Mouse (Mus musculus): ENCODE results near the gene Frmd5. TPM values are rescaled to one million over a fixed set of nuclear protein-coding genes. Genes with fewer than 3 reads are reported as not detected.

Frmd5 gene
- polyA plus RNA-seq, 1 experiment from 2014 or later: 1.5 TPM

DNA sequence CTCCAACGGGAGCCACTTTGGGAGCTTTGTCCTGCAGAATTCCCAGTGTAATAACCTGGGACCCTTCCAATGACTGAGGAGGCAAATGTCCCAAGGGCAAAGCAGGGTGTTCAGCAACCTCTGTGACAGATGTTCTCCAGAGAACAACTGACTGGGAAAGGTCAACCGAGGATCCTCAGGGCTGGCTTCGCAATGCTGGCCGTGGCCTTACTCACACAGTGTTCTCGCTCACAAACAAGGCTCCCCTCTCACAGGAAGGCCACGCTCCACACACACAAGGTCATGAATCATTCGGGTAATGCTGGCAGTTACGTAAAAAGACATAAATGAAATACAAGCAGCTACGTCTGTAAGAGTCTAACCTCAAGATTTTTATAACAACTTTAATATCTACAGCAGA lies 46.2 kb downstream of the Frmd5 start:
- TF ChIP-seq EP300 (optimal IDR thresholded peaks at IDR 0.05): no peak
- no peak for TF ChIP-seq CTCF (IDR thresholded peaks at IDR 0.05; ENCODE audit: low read depth)
- no peak overlapping the region for H3K9ac ChIP-seq (ENCODE audit: low read length)
- 80% methylated on average over 9 of the region's 9 CpGs for WGBS
- H3K9me3 ChIP-seq (ENCODE audit: control insufficient read depth, low read length): no peaks in the 10 kb centered on the region
- no peaks in the 10 kb centered on the region for H3K36me3 ChIP-seq (ENCODE audit: control insufficient read depth, insufficient read depth, low read length)
- no peak overlapping the region for H3K4me3 ChIP-seq (ENCODE audit: low read depth, low read length)
- no peaks in the 10 kb centered on the region for H3K27me3 ChIP-seq (ENCODE audit: control insufficient read depth, insufficient read depth, low read length)
- no peak overlapping the region for H3K4me2 ChIP-seq (replicated peaks; ENCODE audit: low read depth)
- no peak for ATAC-seq (ENCODE audit: low FRiP score, low TSS enrichment)
- no peak for DNase-seq (ENCODE audit: low spot score)
- H3K4me1 ChIP-seq (replicated peaks; ENCODE audit: control insufficient read depth, insufficient read depth): no peaks in the 10 kb centered on the region
- H3K27ac ChIP-seq (replicated peaks): no peak overlapping the region

DNA sequence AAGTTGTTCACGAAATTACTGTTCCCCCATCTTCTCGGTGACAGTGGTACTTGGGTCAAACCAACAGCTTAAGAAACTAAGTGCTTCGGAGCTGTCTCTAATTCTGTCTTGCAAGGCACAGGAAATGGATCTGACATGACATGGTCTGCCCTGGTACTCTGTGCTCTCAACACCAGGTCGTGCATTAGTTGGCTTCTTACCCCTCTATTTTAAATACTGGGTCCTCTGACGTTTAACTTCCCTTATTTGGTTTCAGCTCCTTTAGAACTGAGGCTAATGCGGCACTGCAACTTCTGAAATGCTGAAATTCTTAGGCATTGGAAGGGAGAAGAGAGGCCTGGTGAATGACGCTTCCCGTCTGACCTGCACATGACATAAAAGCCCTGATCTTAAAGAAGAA lies 48.6 kb downstream of the Frmd5 start:
- Histone ChIP-seq H3K27me3 (ENCODE audit: control insufficient read depth, insufficient read depth, low read length) (no peaks in the 10 kb centered on the region), H3K4me1 (replicated peaks; ENCODE audit: control insufficient read depth, insufficient read depth) (no peaks in the 10 kb centered on the region), H3K9me3 (ENCODE audit: control insufficient read depth, low read length) (no peaks in the 10 kb centered on the region), H3K4me3 (ENCODE audit: low read depth, low read length) (no peak overlapping the region), H3K36me3 (ENCODE audit: control insufficient read depth, insufficient read depth, low read length) (no peaks in the 10 kb centered on the region), H3K4me2 (replicated peaks; ENCODE audit: low read depth) (no peak overlapping the region), H3K27ac (replicated peaks) (no peak overlapping the region), H3K9ac (ENCODE audit: low read length) (no peak overlapping the region)
- DNase-seq (ENCODE audit: low spot score) (no peak), ATAC-seq (ENCODE audit: low FRiP score, low TSS enrichment) (no peak)
- TF ChIP-seq EP300 (optimal IDR thresholded peaks at IDR 0.05): no peak
- no peak for TF ChIP-seq CTCF (IDR thresholded peaks at IDR 0.05; ENCODE audit: low read depth)
- WGBS: 66% methylated on average over 8 of the region's 8 CpGs

DNA sequence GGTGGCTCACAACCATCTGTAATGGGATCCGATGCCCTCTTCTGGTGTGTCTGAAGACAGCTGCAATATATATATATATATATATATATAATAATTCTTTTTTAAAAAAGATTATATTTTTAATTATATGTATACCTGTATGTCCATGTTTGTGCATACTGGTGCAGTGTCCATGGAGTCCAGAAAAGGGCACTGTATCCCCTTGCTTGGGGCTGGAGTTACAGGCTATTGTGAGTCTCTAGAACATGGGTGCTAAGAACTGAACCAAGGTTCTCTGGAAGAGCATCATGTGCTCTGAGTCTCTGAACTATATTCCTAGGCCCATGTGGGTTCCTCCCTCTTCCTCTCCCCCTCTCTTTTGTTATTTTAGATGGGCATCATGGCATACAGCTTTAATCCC lies 50.6 kb downstream of the Frmd5 start:
- Histone ChIP-seq H3K9me3 (ENCODE audit: control insufficient read depth, low read length) (no peaks in the 10 kb centered on the region), H3K27ac (replicated peaks) (no peak overlapping the region), H3K4me3 (ENCODE audit: low read depth, low read length) (no peak overlapping the region), H3K27me3 (ENCODE audit: control insufficient read depth, insufficient read depth, low read length) (no peaks in the 10 kb centered on the region), H3K4me1 (replicated peaks; ENCODE audit: control insufficient read depth, insufficient read depth) (no peaks in the 10 kb centered on the region), H3K4me2 (replicated peaks; ENCODE audit: low read depth) (no peak overlapping the region), H3K36me3 (ENCODE audit: control insufficient read depth, insufficient read depth, low read length) (no peaks in the 10 kb centered on the region), H3K9ac (ENCODE audit: low read length) (no peak overlapping the region)
- WGBS: 96% methylated on average over 1 of the region's 1 CpGs
- TF ChIP-seq CTCF (IDR thresholded peaks at IDR 0.05; ENCODE audit: low read depth) (no peak), EP300 (optimal IDR thresholded peaks at IDR 0.05) (no peak)
- ATAC-seq (ENCODE audit: low FRiP score, low TSS enrichment) (no peak), DNase-seq (ENCODE audit: low spot score) (no peak)

DNA sequence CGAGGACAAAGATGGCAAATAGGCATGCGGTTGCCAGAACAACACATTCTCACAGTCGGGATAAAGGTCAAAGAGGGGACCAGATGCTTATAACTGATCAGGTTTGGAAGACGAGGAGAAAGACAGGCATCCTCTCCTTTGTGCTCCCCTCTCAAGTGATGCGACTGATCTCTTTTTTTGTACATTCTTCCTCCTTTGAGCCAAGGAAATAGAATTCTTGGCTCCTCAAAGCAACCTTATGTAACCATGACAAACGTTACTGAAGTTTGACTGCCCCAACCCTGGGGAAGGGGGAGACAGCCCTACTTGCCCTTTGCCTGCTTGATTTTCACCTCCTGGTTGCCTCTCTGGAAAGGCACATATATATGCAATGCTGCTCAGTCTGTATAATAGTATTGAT lies 51.8 kb downstream of the Frmd5 start:
- Histone ChIP-seq H3K9me3 (ENCODE audit: control insufficient read depth, low read length) (no peaks in the 10 kb centered on the region), H3K4me1 (replicated peaks; ENCODE audit: control insufficient read depth, insufficient read depth) (no peaks in the 10 kb centered on the region), H3K27me3 (ENCODE audit: control insufficient read depth, insufficient read depth, low read length) (no peaks in the 10 kb centered on the region), H3K27ac (replicated peaks) (no peak overlapping the region), H3K4me2 (replicated peaks; ENCODE audit: low read depth) (no peak overlapping the region), H3K9ac (ENCODE audit: low read length) (no peak overlapping the region), H3K36me3 (ENCODE audit: control insufficient read depth, insufficient read depth, low read length) (no peaks in the 10 kb centered on the region), H3K4me3 (ENCODE audit: low read depth, low read length) (no peak overlapping the region)
- no peak for TF ChIP-seq CTCF (IDR thresholded peaks at IDR 0.05; ENCODE audit: low read depth)
- TF ChIP-seq EP300 (optimal IDR thresholded peaks at IDR 0.05): no peak
- ATAC-seq (ENCODE audit: low FRiP score, low TSS enrichment) (no peak), DNase-seq (ENCODE audit: low spot score) (no peak)
- WGBS: 57% methylated on average over 6 of the region's 6 CpGs

DNA sequence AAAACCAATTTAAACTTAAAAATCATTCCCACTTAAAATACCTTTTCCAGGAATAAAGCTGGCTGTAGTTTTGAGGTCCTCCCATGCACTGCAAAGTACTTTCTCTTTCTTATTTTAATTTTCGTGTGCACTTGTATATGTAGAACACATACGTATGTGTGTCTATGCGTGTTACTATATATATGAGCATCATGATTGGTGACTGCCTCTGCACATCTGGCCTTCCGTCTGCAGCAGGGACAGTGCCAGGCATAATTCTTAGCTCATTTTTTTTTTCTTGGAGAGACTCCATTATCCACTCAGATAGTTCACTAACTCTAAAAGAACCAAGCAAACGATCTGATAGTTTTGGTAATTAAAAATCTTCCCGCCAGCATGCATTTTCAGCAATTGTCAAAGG lies 56.8 kb downstream of the Frmd5 start:
- no peak for TF ChIP-seq CTCF (IDR thresholded peaks at IDR 0.05; ENCODE audit: low read depth)
- no peak for TF ChIP-seq EP300 (optimal IDR thresholded peaks at IDR 0.05)
- no peak for ATAC-seq (ENCODE audit: low FRiP score, low TSS enrichment)
- 72% methylated on average over 6 of the region's 6 CpGs for whole genome bisulfite sequencing

DNA sequence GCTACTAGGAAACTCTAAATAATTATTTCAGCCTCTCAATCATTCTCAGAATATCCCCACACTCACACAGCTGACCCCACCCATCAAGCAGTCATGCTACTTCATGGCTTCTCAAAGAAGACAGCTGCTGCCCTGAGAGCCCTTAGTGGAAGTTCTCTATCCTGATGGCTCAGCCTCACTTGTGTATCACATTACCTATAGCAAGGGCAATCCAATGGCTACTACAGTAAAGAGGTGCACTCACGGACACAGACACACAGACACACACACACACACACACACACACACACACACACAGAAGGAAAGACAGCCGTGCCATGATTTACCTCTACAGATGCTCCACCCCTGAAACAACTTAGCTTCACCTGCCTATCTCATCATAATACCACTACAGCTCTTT lies 65.7 kb downstream of the Frmd5 start:
- 72% methylated on average over 2 of the region's 2 CpGs for WGBS
- no peak overlapping the region for H3K4me3 ChIP-seq (ENCODE audit: low read depth, low read length)
- no peaks in the 10 kb centered on the region for H3K9me3 ChIP-seq (ENCODE audit: control insufficient read depth, low read length)
- TF ChIP-seq EP300 (optimal IDR thresholded peaks at IDR 0.05) (no peak), CTCF (IDR thresholded peaks at IDR 0.05; ENCODE audit: low read depth) (no peak)
- no peak overlapping the region for H3K4me2 ChIP-seq (replicated peaks; ENCODE audit: low read depth)
- no peak for ATAC-seq (ENCODE audit: low FRiP score, low TSS enrichment)
- no peaks in the 10 kb centered on the region for H3K27me3 ChIP-seq (ENCODE audit: control insufficient read depth, insufficient read depth, low read length)
- no peaks in the 10 kb centered on the region for H3K36me3 ChIP-seq (ENCODE audit: control insufficient read depth, insufficient read depth, low read length)
- no peak for DNase-seq (ENCODE audit: low spot score)
- no peak overlapping the region for H3K9ac ChIP-seq (ENCODE audit: low read length)
- no peaks in the 10 kb centered on the region for H3K4me1 ChIP-seq (replicated peaks; ENCODE audit: control insufficient read depth, insufficient read depth)
- no peak overlapping the region for H3K27ac ChIP-seq (replicated peaks)

More for the DNA sequence above, 56.8 kb downstream of the Frmd5 start:
- Histone ChIP-seq H3K27ac (replicated peaks) (no peak overlapping the region), H3K4me1 (replicated peaks; ENCODE audit: control insufficient read depth, insufficient read depth) (no peaks in the 10 kb centered on the region), H3K9ac (ENCODE audit: low read length) (no peak overlapping the region), H3K9me3 (ENCODE audit: control insufficient read depth, low read length) (no peaks in the 10 kb centered on the region), H3K4me3 (ENCODE audit: low read depth, low read length) (no peak overlapping the region), H3K4me2 (replicated peaks; ENCODE audit: low read depth) (no peak overlapping the region), H3K27me3 (ENCODE audit: control insufficient read depth, insufficient read depth, low read length) (no peaks in the 10 kb centered on the region), H3K36me3 (ENCODE audit: control insufficient read depth, insufficient read depth, low read length) (no peaks in the 10 kb centered on the region)
- DNase-seq (ENCODE audit: low spot score): no peak

Measured in stomach, postnatal 0 days (tissue).